Mouse (Mus musculus): ENCODE results near the gene Serpine1.
A peak's percentile ranks its signal among the peaks of the same experiment; 100 is the strongest.

Serpine1 gene

GRCm38 (mm10) chr5:137054873-137055272 lies 17.2 kb downstream of the Serpine1 start:
- DNase-seq (ENCODE audit: low read depth, low spot score) = no peak

- DNase-seq (ENCODE audit: low read depth, low spot score) = no peak
Measured at GRCm38 (mm10) chr5:137054299-137054698, 17.8 kb downstream of the Serpine1 start.

- DNase-seq (ENCODE audit: low read depth, low spot score) = no peak
Measured at GRCm38 (mm10) chr5:137051914-137052505, 20.1 kb downstream of the Serpine1 start.

- no peak for DNase-seq (ENCODE audit: low read depth, low spot score)
Measured at GRCm38 (mm10) chr5:137051125-137051524, 20.9 kb downstream of the Serpine1 start.

- no peak for DNase-seq (ENCODE audit: low read depth, low spot score)
Measured at GRCm38 (mm10) chr5:137046991-137047390, 25.1 kb downstream of the Serpine1 start.

GRCm38 (mm10) chr5:137046324-137046718 lies 25.7 kb downstream of the Serpine1 start:
- no peak for DNase-seq (ENCODE audit: low read depth, low spot score)

GRCm38 (mm10) chr5:137045402-137046323 lies 26.4 kb downstream of the Serpine1 start, which contains the start of gene Ap1s1:
Gene Ap1s1, minus strand, starts transcription at chr5:137046135.
- DNase-seq (ENCODE audit: low read depth, low spot score) = peak; percentile 100

GRCm38 (mm10) chr5:137043997-137044396 lies 28.1 kb downstream of the Serpine1 start:
- DNase-seq (ENCODE audit: low read depth, low spot score) = no peak

- DNase-seq (ENCODE audit: low read depth, low spot score) = no peak
Measured at GRCm38 (mm10) chr5:137041442-137041841, 30.6 kb downstream of the Serpine1 start.

- no peak for DNase-seq (ENCODE audit: low read depth, low spot score)
Measured at GRCm38 (mm10) chr5:137039453-137039852, 32.6 kb downstream of the Serpine1 start.

GRCm38 (mm10) chr5:137036211-137036610 lies 35.9 kb downstream of the Serpine1 start:
- DNase-seq (ENCODE audit: low read depth, low spot score) = no peak

- DNase-seq (ENCODE audit: low read depth, low spot score) = peak; percentile 87
Measured at GRCm38 (mm10) chr5:137032641-137033074, 39.4 kb downstream of the Serpine1 start.

- no peak for DNase-seq (ENCODE audit: low read depth, low spot score)
Measured at GRCm38 (mm10) chr5:137032033-137032421, 40.0 kb downstream of the Serpine1 start.

- no peak for DNase-seq (ENCODE audit: low read depth, low spot score)
Measured at GRCm38 (mm10) chr5:137031076-137032032, 40.7 kb downstream of the Serpine1 start.

- DNase-seq (ENCODE audit: low read depth, low spot score) = no peak
Measured at GRCm38 (mm10) chr5:137030416-137030810, 41.7 kb downstream of the Serpine1 start.

GRCm38 (mm10) chr5:137029643-137030415 lies 42.2 kb downstream of the Serpine1 start:
- DNase-seq (ENCODE audit: low read depth, low spot score) = peak; percentile 95

- no peak for DNase-seq (ENCODE audit: low read depth, low spot score)
Measured at GRCm38 (mm10) chr5:137029273-137029585, 42.8 kb downstream of the Serpine1 start.

GRCm38 (mm10) chr5:137028561-137029272 lies 43.4 kb downstream of the Serpine1 start:
- no peak for DNase-seq (ENCODE audit: low read depth, low spot score)

GRCm38 (mm10) chr5:137026092-137026491 lies 46.0 kb downstream of the Serpine1 start, which contains the start of gene Vgf:
Gene Vgf, plus strand, starts transcription at chr5:137026392.
- no peak for DNase-seq (ENCODE audit: low read depth, low spot score)

- DNase-seq (ENCODE audit: low read depth, low spot score) = peak; percentile 57
Measured at GRCm38 (mm10) chr5:137025132-137025531, 46.9 kb downstream of the Serpine1 start.

All from forelimb bud, embryonic 11.5 days (tissue).